Mouse (Mus musculus) spleen, adult 2 months (tissue): ENCODE data around the gene Terb1.

ENCODE experiments used
- CTCF ChIP-seq: fragments of 200-500 bp; IDR thresholded peaks from 2 replicates; pipeline ENCODE4 v1.5.1; 2011; ENCODE audit warnings: mild to moderate bottlenecking, inconsistent platforms; ENCODE audit not compliant: insufficient read depth, insufficient read length, insufficient replicate concordance; ENCODE audit errors: extremely low read depth
- POLR2A ChIP-seq: fragments of 200-500 bp; IDR thresholded peaks from 2 replicates; pipeline ENCODE4 v1.6.1; 2011; ENCODE audit warnings: low read depth, low read length, inconsistent platforms

DNA sequence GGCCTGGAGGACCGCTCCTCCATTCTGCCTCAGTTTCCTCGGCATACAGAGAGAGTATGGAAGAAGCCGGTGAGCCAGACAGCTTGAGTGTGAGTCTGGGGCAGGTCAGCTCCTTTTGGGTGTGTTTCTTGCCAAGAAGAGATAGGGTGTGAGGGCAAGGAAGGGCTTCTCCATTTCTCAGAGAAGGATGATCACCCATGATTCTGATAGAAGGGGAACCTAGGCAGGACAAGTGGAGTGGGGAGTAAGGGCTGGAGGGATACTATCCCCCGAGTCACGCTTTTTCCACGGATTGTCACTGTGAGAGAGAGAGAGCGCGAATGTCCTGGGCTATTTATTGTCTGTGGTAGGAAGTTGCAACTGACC lies 31.8 kb upstream of the Terb1 start:
- TF ChIP-seq CTCF (no peak), POLR2A (no peak)
